Mouse (Mus musculus) forebrain, embryonic 10.5 days (tissue): ENCODE measurements around the gene Tmem240. TPM values are rescaled to one million over a fixed set of nuclear protein-coding genes. Genes with fewer than 3 reads are reported as not detected.
A peak's percentile ranks its signal among the peaks of the same experiment; 100 is the strongest.
"Not testable (repeated sequence)": the region's sequence is repeated elsewhere in the genome, so short reads cannot be mapped to it uniquely, and the experiment has no call there.

Experiments used
- DNase-seq: peaks from one replicate; pipeline ENCODE4 v3.0.0-alpha.2; 2017; ENCODE audit warnings: low spot score; ENCODE audit errors: extremely low spot score
- H3K27ac ChIP-seq: fragments of 300-500 bp; sonication (generic); 2 replicates; pipeline ENCODE4 v1.5.1; 2016; ENCODE audit warnings: mild to moderate bottlenecking
- H3K27me3 ChIP-seq: fragments of 300-500 bp; sonication (generic); 2 replicates; pipeline ENCODE4 v1.6.1; 2016; ENCODE audit warnings: mild to moderate bottlenecking; ENCODE audit not compliant: poor library complexity, severe bottlenecking
- H3K36me3 ChIP-seq: fragments of 300-500 bp; sonication (generic); replicated peaks from 2 replicates; pipeline ENCODE4 v1.6.1; 2016; ENCODE audit warnings: mild to moderate bottlenecking, moderate library complexity
- H3K4me1 ChIP-seq: fragments of 300-500 bp; sonication (generic); 2 replicates; pipeline ENCODE4 v1.6.1; 2016
- H3K4me3 ChIP-seq: fragments of 300-500 bp; sonication (generic); 2 replicates; pipeline ENCODE4 v1.5.1; 2016; ENCODE audit warnings: mild to moderate bottlenecking, moderate library complexity
- H3K9me3 ChIP-seq: fragments of 300-500 bp; sonication (generic); 2 replicates; pipeline ENCODE4 v1.6.1; 2016; ENCODE audit warnings: mild to moderate bottlenecking, moderate library complexity
- WGBS: fragments of 180-500 bp; shearing (Covaris S2); methylation state at CpG from one replicate; pipeline ENCODE4 v1.1.7; 2016; 5-methylcytosine and 5-hydroxymethylcytosine counted together
- microRNA-seq: library from miRNA; unstranded; fragments of <30 nt; microRNA quantifications from one replicate; pipeline ENCODE4, GENCODE M21; 2017
- polyA plus RNA-seq: library from polyadenylated mRNA; unstranded; fragments of >200 nt; fragmentation: Nextera tagmentation; extraction: Ambion mirVana; gene quantifications from 2 replicates; pipeline ENCODE4 v1.2.1, GENCODE M21; 2016

Tmem240 gene
- polyA plus RNA-seq, 1 experiment from 2014 or later = 0.36 TPM

DNA sequence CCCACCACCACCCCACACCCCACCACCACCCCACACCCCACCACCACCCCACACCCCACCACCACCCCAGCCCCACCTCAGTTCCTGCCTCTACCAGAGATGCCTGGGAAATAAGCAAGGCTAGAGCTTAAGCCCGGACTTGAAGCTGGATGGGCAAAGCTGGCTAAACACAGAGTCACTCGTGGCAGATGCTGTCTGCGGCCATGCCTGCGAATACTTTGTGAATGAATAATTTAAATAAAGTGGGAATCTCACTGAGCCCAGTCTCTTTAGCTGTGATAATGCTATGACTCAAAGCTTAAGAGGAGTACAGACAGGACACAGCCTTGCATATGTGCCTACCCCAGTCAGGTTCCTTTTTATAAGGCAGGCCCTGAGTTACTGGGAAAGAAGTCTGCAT is 44.9 kb downstream of the Tmem240 start:
- Histone ChIP-seq H3K4me1 (peaks cover 45% of the 10 kb centered on the region), H3K36me3 (no peaks in the 10 kb centered on the region), H3K9me3 (no peaks in the 10 kb centered on the region), H3K27me3 (peaks cover 22% of the 10 kb centered on the region), H3K27ac (no peak overlapping the region), H3K4me3 (no peak overlapping the region)
- DNase-seq = no peak
- 88% methylated on average over 4 of the region's 4 CpGs for WGBS

DNA sequence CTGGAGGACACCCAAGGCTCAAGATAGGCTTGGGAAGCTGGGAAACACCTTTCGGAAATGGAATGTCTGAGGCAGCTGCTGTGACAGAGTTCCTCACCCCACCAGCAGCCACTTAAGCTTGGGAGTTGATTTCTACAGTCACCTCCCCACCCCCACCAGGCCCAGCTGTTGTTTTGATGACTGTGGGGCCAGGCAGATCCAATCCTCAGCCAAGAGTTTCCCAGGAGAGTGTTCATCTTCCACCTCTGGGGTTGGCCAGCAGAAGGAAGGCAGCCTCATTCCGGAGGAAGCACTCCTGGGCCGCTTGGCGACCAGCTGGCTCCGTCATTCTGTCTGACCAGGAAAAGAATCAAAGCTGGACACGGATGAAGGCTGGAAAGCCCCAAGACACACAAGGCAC is 46.3 kb downstream of the Tmem240 start:
- Histone ChIP-seq H3K27me3 (peaks cover 20% of the 10 kb centered on the region), H3K9me3 (no peaks in the 10 kb centered on the region), H3K27ac (no peak overlapping the region), H3K4me3 (no peak overlapping the region), H3K36me3 (no peaks in the 10 kb centered on the region), H3K4me1 (peaks cover 44% of the 10 kb centered on the region)
- no peak for DNase-seq
- WGBS = 46% methylated on average over 6 of the region's 6 CpGs

DNA sequence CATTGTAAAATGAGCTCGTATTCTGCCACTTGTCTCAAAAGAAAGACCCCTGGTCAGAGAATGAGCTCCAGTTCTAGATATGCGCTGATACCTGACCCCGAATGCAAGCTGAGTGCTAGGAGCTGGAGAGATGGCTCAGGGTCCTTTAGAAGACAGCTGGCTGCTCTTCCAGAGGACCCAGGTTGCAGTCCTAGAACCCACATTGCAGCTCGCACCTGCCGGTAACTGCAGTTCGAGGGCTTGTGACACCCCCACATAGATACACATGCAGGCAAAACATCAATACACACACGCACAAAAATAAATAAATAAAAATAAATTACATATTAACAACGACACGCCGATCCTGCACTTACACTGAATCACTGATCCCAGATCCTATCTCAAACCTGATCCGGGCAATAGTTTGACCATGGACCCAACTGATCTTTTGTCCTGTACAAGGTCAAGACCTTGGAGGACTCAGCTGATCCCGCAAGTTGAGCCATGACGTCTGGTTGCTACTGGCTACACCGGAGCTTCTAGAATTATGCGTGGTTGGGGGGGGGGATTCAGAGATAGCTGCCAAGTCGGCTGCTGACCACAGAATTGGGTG is 49.0 kb downstream of the Tmem240 start:
- Histone ChIP-seq H3K4me1 (peaks cover 28% of the 10 kb centered on the region), H3K36me3 (no peaks in the 10 kb centered on the region), H3K27me3 (peaks cover 19% of the 10 kb centered on the region), H3K4me3 (peak overlapping the region; percentile 77), H3K27ac (peak overlapping the region; percentile 94), H3K9me3 (no peaks in the 10 kb centered on the region)
- 48% methylated on average over 16 of the region's 16 CpGs for WGBS
- DNase-seq = no peak

DNA sequence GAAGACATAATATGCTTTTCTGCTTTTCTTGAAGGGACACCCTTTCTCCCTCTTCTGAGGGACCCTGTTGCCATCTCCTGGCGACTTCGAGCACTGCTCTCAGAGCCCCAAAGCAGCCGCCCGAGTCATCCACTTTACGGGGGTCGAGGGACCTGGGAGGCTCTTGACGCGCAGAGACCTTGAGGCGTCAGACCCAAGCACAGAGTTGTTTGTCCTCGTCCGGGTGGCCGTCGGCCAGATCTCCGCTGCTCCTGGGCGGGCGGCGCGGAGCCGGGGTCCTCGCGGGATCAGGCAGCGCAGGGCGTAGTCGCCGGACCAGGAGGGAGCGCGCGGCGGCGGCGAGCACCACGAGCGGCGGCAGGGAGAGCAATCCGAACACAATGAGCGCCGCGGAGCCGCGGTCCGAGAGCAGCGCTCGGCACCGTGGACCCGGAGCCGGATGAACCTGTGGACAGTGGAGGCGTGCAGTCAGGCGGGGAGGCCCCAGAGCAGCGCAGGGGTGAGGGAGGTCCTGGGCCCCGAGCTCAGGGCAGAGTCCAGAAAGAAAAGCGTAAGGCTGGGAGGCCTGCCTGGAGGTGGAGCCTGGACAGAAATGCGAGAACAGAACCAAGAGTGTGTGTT is 49.6 kb downstream of the Tmem240 start:
- H3K9me3 ChIP-seq = no peaks in the 10 kb centered on the region
- H3K36me3 ChIP-seq = no peaks in the 10 kb centered on the region
- H3K4me1 ChIP-seq = peaks cover 28% of the 10 kb centered on the region
- H3K4me3 ChIP-seq = peak overlapping the region; percentile 77
- peaks cover 19% of the 10 kb centered on the region for H3K27me3 ChIP-seq
- H3K27ac ChIP-seq = peak overlapping the region; percentile 94
- DNase-seq = peak; percentile 82
- under 1% methylated on average over 52 of the region's 52 CpGs for WGBS

DNA sequence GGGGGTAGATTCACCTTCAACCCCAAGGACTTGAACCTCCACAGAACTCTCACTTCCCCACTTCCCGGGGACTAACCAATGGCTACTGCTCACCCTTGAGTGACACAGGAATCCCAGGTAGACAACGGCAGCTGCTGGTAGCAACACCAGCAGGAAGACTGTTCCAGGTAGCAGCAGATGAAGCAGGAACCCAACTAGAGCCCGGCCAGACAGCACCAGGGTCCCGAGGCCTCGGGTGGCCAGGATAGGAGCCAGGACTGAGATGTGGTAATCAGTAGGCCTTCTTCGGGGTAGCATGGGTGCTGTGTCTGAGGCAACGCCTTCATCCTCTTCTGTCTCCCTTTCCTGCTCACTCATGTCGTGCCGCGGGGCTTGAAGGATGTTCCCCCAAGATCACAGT is 50.6 kb downstream of the Tmem240 start:
- DNase-seq = no peak
- WGBS = 86% methylated on average over 10 of the region's 10 CpGs
- no peaks in the 10 kb centered on the region for H3K36me3 ChIP-seq
- no peak overlapping the region for H3K27ac ChIP-seq
- H3K9me3 ChIP-seq = no peaks in the 10 kb centered on the region
- H3K27me3 ChIP-seq = peaks cover 15% of the 10 kb centered on the region
- H3K4me3 ChIP-seq = peak overlapping the region; percentile 77; the same call in 1 of the 2 replicates
- peaks cover 28% of the 10 kb centered on the region for H3K4me1 ChIP-seq

DNA sequence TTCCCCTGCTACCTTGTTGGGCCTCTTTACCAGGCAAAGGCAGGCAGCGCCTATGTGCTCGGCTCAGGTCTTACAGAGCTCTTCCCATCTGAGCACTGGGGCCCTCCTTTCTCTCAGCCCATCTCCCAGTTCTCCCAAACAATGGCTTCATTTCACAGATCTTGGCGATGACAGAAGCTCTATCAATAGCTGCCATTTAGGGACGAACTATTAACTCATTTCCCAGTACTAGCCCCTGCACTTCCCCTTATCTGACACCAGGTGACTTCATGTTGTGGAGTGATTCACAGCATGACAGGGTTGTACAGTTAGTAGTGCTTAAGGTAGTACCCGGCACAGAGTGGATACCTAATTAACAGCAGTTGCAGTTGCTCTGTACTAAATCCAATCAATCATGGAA is 51.2 kb downstream of the Tmem240 start, which contains the start of gene Tmem88b:
Tmem88b (minus strand) TSS at position 56 of the 400 bp plus-strand sequence.
- 71% methylated on average over 5 of the region's 5 CpGs for WGBS
- H3K4me3 ChIP-seq = peak within 1 kb of the TSS; percentile 77
- H3K27me3 ChIP-seq = peaks cover 13% of the 10 kb centered on the region
- H3K36me3 ChIP-seq = no peaks in the 10 kb centered on the region
- peaks cover 26% of the 10 kb centered on the region for H3K4me1 ChIP-seq
- peak within 1 kb of the TSS; percentile 94 for H3K27ac ChIP-seq
- no peaks in the 10 kb centered on the region for H3K9me3 ChIP-seq
- no peak for DNase-seq

DNA sequence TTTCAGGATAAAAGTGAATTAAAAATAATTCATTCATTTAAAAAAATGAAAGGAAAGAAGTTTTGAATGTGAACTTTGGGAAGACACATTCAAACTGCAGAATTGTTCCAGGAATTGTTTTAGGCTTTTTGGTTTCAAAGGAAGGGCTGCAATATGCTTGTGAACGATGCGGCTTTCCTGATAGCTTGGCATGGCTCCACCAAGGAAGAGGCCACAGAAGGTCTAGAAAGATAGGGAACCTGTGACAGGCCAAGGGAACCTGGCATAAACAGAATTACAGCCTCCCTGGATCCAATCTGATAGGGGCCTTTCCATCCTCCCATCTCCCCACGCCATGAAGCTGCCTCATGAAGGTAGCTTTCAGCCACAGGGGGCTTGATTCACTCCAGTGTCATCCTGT is 53.7 kb downstream of the Tmem240 start:
- Histone ChIP-seq H3K27me3 (peaks cover 20% of the 10 kb centered on the region), H3K4me3 (no peak overlapping the region), H3K4me1 (peaks cover 21% of the 10 kb centered on the region), H3K27ac (no peak overlapping the region), H3K36me3 (no peaks in the 10 kb centered on the region), H3K9me3 (no peaks in the 10 kb centered on the region)
- no peak for DNase-seq
- WGBS = 80% methylated on average over 3 of the region's 3 CpGs

DNA sequence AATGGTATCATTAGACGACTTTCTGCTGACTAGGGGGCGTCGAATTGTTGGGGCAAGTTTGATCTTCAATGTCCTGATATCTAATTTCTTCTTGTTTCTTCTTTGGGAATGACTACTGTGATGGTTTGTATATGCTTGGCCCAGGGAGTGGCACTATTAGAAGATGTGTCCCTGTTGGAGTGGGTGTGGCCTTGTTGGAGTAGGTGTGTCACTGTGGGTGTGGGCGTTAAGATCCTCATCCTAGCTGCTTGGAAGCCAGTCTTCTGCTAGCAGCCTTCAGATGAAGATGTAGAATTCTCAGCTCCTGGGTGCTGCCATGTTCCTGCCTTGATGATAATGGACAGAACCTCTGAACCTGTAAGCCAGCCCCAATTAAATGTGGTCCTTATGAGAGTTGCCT is 54.2 kb downstream of the Tmem240 start:
- H3K36me3 ChIP-seq, H3K27ac ChIP-seq, H3K4me3 ChIP-seq, H3K9me3 ChIP-seq, DNase-seq: not testable (repeated sequence)
- Histone ChIP-seq H3K4me1 (peaks cover 16% of the 10 kb centered on the region), H3K27me3 (peaks cover 20% of the 10 kb centered on the region)
- 83% methylated on average over 4 of the region's 4 CpGs for WGBS

DNA sequence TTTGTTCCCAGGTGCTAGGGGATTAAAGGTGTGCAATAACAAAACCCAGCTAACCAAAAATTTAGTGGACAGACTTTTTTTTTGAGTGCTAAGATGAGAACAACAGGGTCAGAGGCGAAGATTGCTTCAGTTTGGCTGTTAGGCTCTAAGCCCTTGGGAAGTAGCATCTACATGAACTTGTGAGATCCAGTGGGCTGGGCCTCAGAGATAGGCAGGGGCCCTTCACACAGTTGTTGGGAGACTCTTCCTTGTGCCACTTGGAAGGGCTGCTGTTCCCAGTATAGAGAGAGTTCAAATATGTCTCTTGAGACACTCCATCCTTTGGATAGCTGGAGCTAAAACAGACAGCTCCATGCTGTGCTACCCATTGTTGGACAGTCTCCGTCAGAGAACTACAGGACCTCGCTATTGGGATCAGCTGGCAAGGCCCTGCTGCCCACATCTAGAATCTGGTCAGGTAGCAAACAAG is 55.5 kb downstream of the Tmem240 start, which contains the start of gene Ankrd65:
Ankrd65 (plus strand) TSS at position 419 of the 469 bp plus-strand sequence.
- 83% methylated on average over 3 of the region's 3 CpGs for WGBS
- no peak within 1 kb of the TSS for H3K27ac ChIP-seq
- peaks cover 16% of the 10 kb centered on the region for H3K27me3 ChIP-seq
- no peak for DNase-seq
- no peaks in the 10 kb centered on the region for H3K9me3 ChIP-seq
- H3K4me1 ChIP-seq = peaks cover 4% of the 10 kb centered on the region
- H3K36me3 ChIP-seq = no peaks in the 10 kb centered on the region
- H3K4me3 ChIP-seq = no peak within 1 kb of the TSS

Small RNAs within 50 kb of the gene (microRNA-seq; reads per million reads assigned to microRNA genes)
- not detected for gene Gm27743

Other genes starting within 250 kb of the Tmem240 start
- gene Gnb1, start 243.4 kb upstream of the Tmem240 start, polyA plus RNA-seq = 607 and 643 TPM in 2 replicates
- 118 and 122 TPM in 2 replicates for gene Nadk, start 172.4 kb upstream of the Tmem240 start, polyA plus RNA-seq
- 10.7 and 12.9 TPM in 2 replicates for gene Slc35e2, start 133.4 kb upstream of the Tmem240 start, polyA plus RNA-seq
- 83.9 and 86.7 TPM in 2 replicates for gene Cdk11b, start 109.9 kb upstream of the Tmem240 start, polyA plus RNA-seq
- not detected in 2 replicates for gene Gm10563, start 89.4 kb upstream of the Tmem240 start, polyA plus RNA-seq
- gene Mmp23, start 81.4 kb upstream of the Tmem240 start, polyA plus RNA-seq = 1.8 and 2.8 TPM in 2 replicates
- gene Mib2, start 65.6 kb upstream of the Tmem240 start, polyA plus RNA-seq = 16.8 and 18.3 TPM in 2 replicates
- gene Fndc10, start 40.5 kb upstream of the Tmem240 start, polyA plus RNA-seq = 0.64 and 0.67 TPM in 2 replicates
- gene Ssu72, start 30.0 kb upstream of the Tmem240 start, polyA plus RNA-seq = 163 and 164 TPM in 2 replicates
- 141 and 149 TPM in 2 replicates for gene Atad3a, start 26.3 kb downstream of the Tmem240 start, polyA plus RNA-seq
- gene Vwa1, start 39.9 kb downstream of the Tmem240 start, polyA plus RNA-seq = 9.7 and 11.3 TPM in 2 replicates
- 0.24 and 0.27 TPM in 2 replicates for gene Tmem88b, start 51.1 kb downstream of the Tmem240 start, polyA plus RNA-seq
- not detected in 2 replicates for gene Ankrd65, start 55.6 kb downstream of the Tmem240 start, polyA plus RNA-seq
- 253 and 258 TPM in 2 replicates for gene Mrpl20, start 68.1 kb downstream of the Tmem240 start, polyA plus RNA-seq
- 166 and 168 TPM in 2 replicates for gene Ccnl2, start 77.7 kb downstream of the Tmem240 start, polyA plus RNA-seq
- gene Aurkaip1, start 96.5 kb downstream of the Tmem240 start, polyA plus RNA-seq = 165 and 172 TPM in 2 replicates
- gene Mxra8, start 104.9 kb downstream of the Tmem240 start, polyA plus RNA-seq = 37.6 and 39.4 TPM in 2 replicates
- gene Dvl1, start 112.6 kb downstream of the Tmem240 start, polyA plus RNA-seq = 4.6 and 5.3 TPM in 2 replicates
- 0.12 and 0.33 TPM in 2 replicates for gene Tas1r3, start 128.6 kb downstream of the Tmem240 start, polyA plus RNA-seq
- gene Cptp, start 134.6 kb downstream of the Tmem240 start, polyA plus RNA-seq = 21.2 and 24.0 TPM in 2 replicates
- 120 and 121 TPM in 2 replicates for gene Ints11, start 134.7 kb downstream of the Tmem240 start, polyA plus RNA-seq
- gene Pusl1, start 157.0 kb downstream of the Tmem240 start, polyA plus RNA-seq = 54.5 and 56.3 TPM in 2 replicates
- gene Acap3, start 157.0 kb downstream of the Tmem240 start, polyA plus RNA-seq = 24.3 and 24.5 TPM in 2 replicates
- 144 and 150 TPM in 2 replicates for gene Ube2j2, start 209.0 kb downstream of the Tmem240 start, polyA plus RNA-seq
- 18.4 and 20.9 TPM in 2 replicates for gene C1qtnf12, start 227.5 kb downstream of the Tmem240 start, polyA plus RNA-seq